Mouse (Mus musculus) embryonic facial prominence, embryonic 13.5 days (tissue): Measurements from ENCODE around the gene Fau. TPM values are rescaled to one million over a fixed set of nuclear protein-coding genes. Genes with fewer than 3 reads are reported as not detected.
A peak's percentile ranks its signal among the peaks of the same experiment; 100 is the strongest.
"Not testable (repeated sequence)": the region's sequence is repeated elsewhere in the genome, so short reads cannot be mapped to it uniquely, and the experiment has no call there.

Experiments
- ATAC-seq: fragments of 200-750 bp; cut with Nextera tagmentation; 2 replicates; pipeline ENCODE4 v1.8.0; 2017; ENCODE audit warnings: low read depth; ENCODE audit not compliant: insufficient number of reproducible peaks, insufficient read depth, low FRiP score, low TSS enrichment
- H3K27ac ChIP-seq: fragments of 300-500 bp; sonication (generic); 2 replicates; pipeline ENCODE4 v1.5.1; 2015; ENCODE audit warnings: moderate library complexity, mild to moderate bottlenecking, inconsistent platforms
- H3K27me3 ChIP-seq: fragments of 300-500 bp; sonication (generic); 2 replicates; pipeline ENCODE4 v1.6.1; 2015; ENCODE audit warnings: mild to moderate bottlenecking, inconsistent platforms
- H3K36me3 ChIP-seq: fragments of 300-500 bp; sonication (generic); 2 replicates; pipeline ENCODE4 v1.6.1; 2015; ENCODE audit warnings: mild to moderate bottlenecking, inconsistent platforms
- H3K4me1 ChIP-seq: fragments of 300-500 bp; sonication (generic); 2 replicates; pipeline ENCODE4 v1.6.1; 2015; ENCODE audit warnings: inconsistent platforms
- H3K4me2 ChIP-seq: fragments of 300-500 bp; sonication (generic); 2 replicates; pipeline ENCODE4 v1.6.1; 2015; ENCODE audit warnings: moderate library complexity, mild to moderate bottlenecking, inconsistent platforms
- H3K4me3 ChIP-seq: fragments of 300-500 bp; sonication (generic); 2 replicates; pipeline ENCODE4 v1.5.1; 2015; ENCODE audit warnings: mild to moderate bottlenecking, inconsistent platforms
- H3K9ac ChIP-seq: fragments of 300-500 bp; sonication (generic); 2 replicates; pipeline ENCODE4 v1.6.1; 2015; ENCODE audit warnings: mild to moderate bottlenecking, inconsistent platforms
- H3K9me3 ChIP-seq: fragments of 300-500 bp; sonication (generic); 2 replicates; pipeline ENCODE4 v1.6.1; 2016; ENCODE audit warnings: inconsistent platforms
- WGBS: fragments of 180-500 bp; shearing (Covaris S2); methylation state at CpG from one replicate; pipeline ENCODE4 v1.1.7; 2015; ENCODE audit warnings: mixed read lengths; 5-methylcytosine and 5-hydroxymethylcytosine counted together
- polyA plus RNA-seq: library from polyadenylated mRNA; unstranded; fragments of >200 nt; fragmentation: Nextera tagmentation; extraction: Ambion mirVana; gene quantifications from 2 replicates; pipeline ENCODE4 v1.2.1, GENCODE M21; 2015

The Fau gene
- polyA plus RNA-seq, 1 experiment from 2014 or later = 858 TPM

GRCm38 (mm10) chr19:6028991-6029390, 28.7 kb upstream of the Fau start:
- WGBS = 67% methylated on average over 6 of the region's 6 CpGs
- no peak for ATAC-seq

GRCm38 (mm10) chr19:6029426-6029825, 28.2 kb upstream of the Fau start:
- Histone ChIP-seq H3K4me3 (no peak overlapping the region), H3K36me3 (no peaks in the 10 kb centered on the region), H3K9ac (no peak overlapping the region), H3K27me3 (no peaks in the 10 kb centered on the region), H3K4me2 (no peak overlapping the region), H3K27ac (no peak overlapping the region), H3K9me3 (no peaks in the 10 kb centered on the region), H3K4me1 (no peaks in the 10 kb centered on the region)
- no peak for ATAC-seq
- 84% methylated on average over 9 of the region's 9 CpGs for WGBS

More at GRCm38 (mm10) chr19:6028991-6029390, 28.7 kb upstream of the Fau start:
- no peaks in the 10 kb centered on the region for H3K27me3 ChIP-seq
- H3K4me1 ChIP-seq = no peaks in the 10 kb centered on the region
- H3K4me2 ChIP-seq = no peak overlapping the region
- H3K4me3 ChIP-seq = no peak overlapping the region
- H3K9ac ChIP-seq = no peak overlapping the region
- no peak overlapping the region for H3K27ac ChIP-seq
- no peaks in the 10 kb centered on the region for H3K36me3 ChIP-seq
- no peaks in the 10 kb centered on the region for H3K9me3 ChIP-seq

GRCm38 (mm10) chr19:6030520-6031280, 26.9 kb upstream of the Fau start:
- Histone ChIP-seq H3K4me2 (no peak overlapping the region), H3K27ac (no peak overlapping the region), H3K9me3 (no peaks in the 10 kb centered on the region), H3K9ac (no peak overlapping the region), H3K36me3 (no peaks in the 10 kb centered on the region), H3K27me3 (no peaks in the 10 kb centered on the region), H3K4me1 (no peaks in the 10 kb centered on the region), H3K4me3 (no peak overlapping the region)
- no peak for ATAC-seq
- 76% methylated on average over 14 of the region's 14 CpGs for WGBS

- Histone ChIP-seq H3K36me3 (no peaks in the 10 kb centered on the region), H3K27ac (0 out of 2 replicates have a peak overlapping the region, but pooled peaks have one; percentile 11), H3K9me3 (no peaks in the 10 kb centered on the region), H3K27me3 (no peaks in the 10 kb centered on the region), H3K9ac (0 out of 2 replicates have a peak overlapping the region, but pooled peaks have one; percentile 6), H3K4me1 (no peaks in the 10 kb centered on the region), H3K4me3 (no peak overlapping the region), H3K4me2 (no peak overlapping the region)
- 50% methylated on average over 9 of the region's 9 CpGs for WGBS
- no peak for ATAC-seq
Observed at GRCm38 (mm10) chr19:6035966-6036585, 21.6 kb upstream of the Fau start.

- H3K27me3 ChIP-seq = no peaks in the 10 kb centered on the region
- H3K27ac ChIP-seq = no peak overlapping the region
- H3K9ac ChIP-seq = no peak overlapping the region
- H3K36me3 ChIP-seq = no peaks in the 10 kb centered on the region
- ATAC-seq = no peak
- H3K4me3 ChIP-seq = no peak overlapping the region
- no peak overlapping the region for H3K4me2 ChIP-seq
- H3K9me3 ChIP-seq = no peaks in the 10 kb centered on the region
- H3K4me1 ChIP-seq = no peaks in the 10 kb centered on the region
Observed at GRCm38 (mm10) chr19:6037695-6038094, 19.9 kb upstream of the Fau start.

GRCm38 (mm10) chr19:6038326-6038725, 19.3 kb upstream of the Fau start:
- no peak overlapping the region for H3K27ac ChIP-seq
- H3K4me3 ChIP-seq = no peak overlapping the region
- no peak for ATAC-seq
- H3K4me2 ChIP-seq = no peak overlapping the region
- no peak overlapping the region for H3K9ac ChIP-seq
- H3K27me3 ChIP-seq = no peaks in the 10 kb centered on the region
- no peaks in the 10 kb centered on the region for H3K36me3 ChIP-seq
- H3K9me3 ChIP-seq = no peaks in the 10 kb centered on the region
- WGBS = 79% methylated on average over 7 of the region's 7 CpGs
- H3K4me1 ChIP-seq = no peaks in the 10 kb centered on the region

GRCm38 (mm10) chr19:6040002-6040401, 17.6 kb upstream of the Fau start:
- no peak for ATAC-seq
- Histone ChIP-seq H3K27ac (no peak overlapping the region), H3K9me3 (no peaks in the 10 kb centered on the region), H3K4me2 (no peak overlapping the region), H3K4me3 (no peak overlapping the region), H3K27me3 (no peaks in the 10 kb centered on the region), H3K9ac (no peak overlapping the region), H3K4me1 (peaks cover under 1% of the 10 kb centered on the region), H3K36me3 (no peaks in the 10 kb centered on the region)

- no peak overlapping the region for H3K9ac ChIP-seq
- H3K27me3 ChIP-seq = no peaks in the 10 kb centered on the region
- no peaks in the 10 kb centered on the region for H3K9me3 ChIP-seq
- 81% methylated on average over 9 of the region's 9 CpGs for WGBS
- H3K4me2 ChIP-seq = no peak overlapping the region
- H3K36me3 ChIP-seq = no peaks in the 10 kb centered on the region
- peaks cover 10% of the 10 kb centered on the region for H3K4me1 ChIP-seq
- ATAC-seq = no peak
- H3K27ac ChIP-seq = no peak overlapping the region
- no peak overlapping the region for H3K4me3 ChIP-seq
Observed at GRCm38 (mm10) chr19:6042293-6042692, 15.4 kb upstream of the Fau start.

- Histone ChIP-seq H3K36me3 (peaks cover 12% of the 10 kb centered on the region), H3K4me1 (peaks cover 27% of the 10 kb centered on the region)
- 59% methylated on average over 4 of the region's 4 CpGs for WGBS
- not testable (repeated sequence) for H3K9ac ChIP-seq, H3K27ac ChIP-seq, H3K27me3 ChIP-seq, H3K4me2 ChIP-seq, H3K4me3 ChIP-seq, ATAC-seq, H3K9me3 ChIP-seq
Observed at GRCm38 (mm10) chr19:6044102-6044501, 13.5 kb upstream of the Fau start.

- H3K27me3 ChIP-seq = no peaks in the 10 kb centered on the region
- H3K27ac ChIP-seq = peak overlapping the region; percentile 99
- no peaks in the 10 kb centered on the region for H3K9me3 ChIP-seq
- peak overlapping the region; percentile 89 for H3K9ac ChIP-seq
- H3K4me3 ChIP-seq = peak overlapping the region; percentile 89
- peaks cover 27% of the 10 kb centered on the region for H3K4me1 ChIP-seq
- ATAC-seq = peak; percentile 5; the same call in 1 of the 2 replicates
- peaks cover 27% of the 10 kb centered on the region for H3K36me3 ChIP-seq
- WGBS = 18% methylated on average over 20 of the region's 20 CpGs
- peak overlapping the region; percentile 94 for H3K4me2 ChIP-seq
Observed at GRCm38 (mm10) chr19:6045366-6046293, 12.0 kb upstream of the Fau start.

- peaks cover 36% of the 10 kb centered on the region for H3K36me3 ChIP-seq
- peak within 1 kb of the TSS; percentile 89 for H3K4me3 ChIP-seq
- peak within 1 kb of the TSS; percentile 89 for H3K9ac ChIP-seq
- H3K4me1 ChIP-seq = peaks cover 27% of the 10 kb centered on the region
- H3K27ac ChIP-seq = peak within 1 kb of the TSS; percentile 99
- H3K4me2 ChIP-seq = peak within 1 kb of the TSS; percentile 94
- no peaks in the 10 kb centered on the region for H3K9me3 ChIP-seq
- WGBS = under 1% methylated on average over 65 of the region's 65 CpGs
- no peaks in the 10 kb centered on the region for H3K27me3 ChIP-seq
- ATAC-seq = peak; percentile 85
Observed at GRCm38 (mm10) chr19:6046294-6047153, 11.1 kb upstream of the Fau start, which contains the start of gene Syvn1. Syvn1 (plus strand) TSS chr19:6046576.
